Mouse (Mus musculus) kidney, embryonic 14.5 days (tissue): ENCODE measurements around the gene Aven. TPM values are rescaled to one million over a fixed set of nuclear protein-coding genes. Genes with fewer than 3 reads are reported as not detected.

Experiments used
- ATAC-seq: fragments of 200-750 bp; cut with Nextera tagmentation; 2 replicates; pipeline ENCODE4 v1.8.0; 2017; ENCODE audit warnings: moderate number of reproducible peaks, mild to moderate bottlenecking, moderate TSS enrichment, moderate library complexity; ENCODE audit not compliant: low FRiP score, low TSS enrichment
- H3K27ac ChIP-seq: fragments of 300-500 bp; sonication (generic); 2 replicates; pipeline ENCODE4 v1.5.1; 2014; ENCODE audit warnings: low read depth, mild to moderate bottlenecking, low read length, moderate library complexity, mixed read lengths
- H3K27me3 ChIP-seq: fragments of 300-500 bp; sonication (generic); 2 replicates; pipeline ENCODE4 v1.6.1; 2014; ENCODE audit warnings: mild to moderate bottlenecking, low read length; ENCODE audit not compliant: control insufficient read depth, insufficient read depth
- H3K36me3 ChIP-seq: fragments of 300-500 bp; sonication (generic); 2 replicates; pipeline ENCODE4 v1.6.1; 2014; ENCODE audit warnings: low read length, mixed read lengths; ENCODE audit not compliant: control insufficient read depth, insufficient read depth
- H3K4me1 ChIP-seq: fragments of 300-500 bp; sonication (generic); 2 replicates; pipeline ENCODE4 v1.6.1; 2014; ENCODE audit warnings: low read length, mixed read lengths; ENCODE audit not compliant: control insufficient read depth, insufficient read depth
- H3K4me2 ChIP-seq: fragments of 300-500 bp; sonication (generic); replicated peaks from 2 replicates; pipeline ENCODE4 v1.6.1; 2014; ENCODE audit warnings: low read depth, mild to moderate bottlenecking, low read length
- H3K4me3 ChIP-seq: fragments of 300-500 bp; sonication (generic); 2 replicates; pipeline ENCODE4 v1.5.1; 2014; ENCODE audit warnings: mild to moderate bottlenecking, low read length
- H3K9ac ChIP-seq: fragments of 300-500 bp; sonication (generic); 2 replicates; pipeline ENCODE4 v1.6.1; 2014; ENCODE audit warnings: low read depth, mild to moderate bottlenecking, low read length, moderate library complexity
- H3K9me3 ChIP-seq: fragments of 300-500 bp; sonication (generic); 2 replicates; pipeline ENCODE4 v1.6.1; 2016; ENCODE audit warnings: low read length; ENCODE audit not compliant: control insufficient read depth
- WGBS: fragments of 180-500 bp; shearing (Covaris S2); extraction: QIAGEN DNeasy Blood & Tissue Kit; methylation state at CpG from one replicate; pipeline ENCODE4 v1.1.7; 2014; 5-methylcytosine and 5-hydroxymethylcytosine counted together
- polyA plus RNA-seq: library from polyadenylated mRNA; unstranded; fragments of >200 nt; fragmentation: Nextera tagmentation; extraction: Ambion mirVana; gene quantifications from 2 replicates; pipeline ENCODE4 v1.2.1, GENCODE M21; 2014

Gene Aven
- polyA plus RNA-seq, 1 experiment from 2014 or later: 10.9 TPM

DNA sequence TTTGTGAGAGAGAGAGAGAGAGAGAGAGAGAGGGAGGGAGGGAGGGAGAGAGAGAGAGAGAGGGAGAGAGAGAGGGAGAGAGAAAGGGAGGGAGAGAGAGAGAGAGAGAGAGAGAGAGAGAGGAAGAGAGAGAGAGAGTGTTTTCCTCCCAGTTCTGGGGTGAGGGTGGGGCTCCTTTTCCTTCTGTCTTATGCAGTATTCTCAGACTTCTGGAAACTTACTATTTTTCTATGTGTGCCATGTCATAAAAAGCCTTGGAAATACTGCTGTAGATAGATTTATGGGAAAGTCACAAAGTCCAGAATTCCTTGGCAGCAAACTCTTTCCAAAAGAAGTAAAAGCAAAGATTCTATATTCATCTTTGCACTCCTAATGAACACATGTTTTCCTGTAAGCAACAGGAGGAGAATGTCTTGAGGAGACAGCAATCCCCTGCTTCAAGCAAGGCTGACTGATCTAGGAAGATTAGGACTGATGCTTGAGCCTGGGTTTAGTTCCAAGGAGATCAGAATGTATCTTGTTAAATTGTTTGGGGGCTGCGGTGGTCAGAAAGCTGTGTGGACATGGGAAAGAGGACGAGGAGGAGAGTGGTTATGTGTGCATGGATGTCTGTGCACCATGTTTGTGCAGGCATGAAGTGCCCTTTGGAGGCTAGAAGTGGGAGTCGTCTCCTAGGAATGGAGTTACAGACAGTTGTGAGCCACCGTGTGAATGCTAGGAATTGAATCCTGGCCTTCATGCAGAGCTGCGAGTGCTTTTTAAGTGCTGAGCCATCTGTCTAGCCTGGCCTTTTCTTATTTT lies 10.0 kb upstream of the Aven start:
- no peaks in the 10 kb centered on the region for H3K27me3 ChIP-seq
- H3K4me2 ChIP-seq: no peak overlapping the region
- no peak overlapping the region for H3K9ac ChIP-seq
- peak; percentile 57; the same call in 1 of the 2 replicates for ATAC-seq
- 56% methylated on average over 5 of the region's 5 CpGs for WGBS
- no peaks in the 10 kb centered on the region for H3K9me3 ChIP-seq
- no peak overlapping the region for H3K4me3 ChIP-seq
- H3K4me1 ChIP-seq: no peaks in the 10 kb centered on the region
- H3K27ac ChIP-seq: peak overlapping the region; percentile 71; the same call in 1 of the 2 replicates
- H3K36me3 ChIP-seq: no peaks in the 10 kb centered on the region

DNA sequence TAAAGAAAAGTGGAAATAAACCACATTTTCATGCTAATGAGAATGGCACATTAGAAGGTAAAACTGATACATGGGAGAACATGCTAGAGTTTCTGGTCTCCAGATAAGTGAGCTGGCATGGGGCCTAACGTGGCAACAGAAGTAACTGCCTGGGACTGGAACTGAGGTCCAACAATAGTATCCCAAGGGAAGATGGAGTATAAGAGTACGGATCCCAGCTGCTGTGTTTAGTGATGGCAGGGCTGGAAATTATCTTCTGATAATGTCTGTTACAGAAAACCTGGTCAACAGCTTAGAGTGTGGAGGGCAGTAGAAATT lies 9.5 kb upstream of the Aven start:
- Histone ChIP-seq H3K27me3 (no peaks in the 10 kb centered on the region), H3K4me2 (no peak overlapping the region), H3K36me3 (no peaks in the 10 kb centered on the region), H3K9me3 (no peaks in the 10 kb centered on the region), H3K4me1 (no peaks in the 10 kb centered on the region), H3K9ac (no peak overlapping the region), H3K27ac (peak overlapping the region; percentile 71; the same call in 1 of the 2 replicates), H3K4me3 (no peak overlapping the region)
- WGBS: 55% methylated on average over 2 of the region's 2 CpGs
- no peak for ATAC-seq

DNA sequence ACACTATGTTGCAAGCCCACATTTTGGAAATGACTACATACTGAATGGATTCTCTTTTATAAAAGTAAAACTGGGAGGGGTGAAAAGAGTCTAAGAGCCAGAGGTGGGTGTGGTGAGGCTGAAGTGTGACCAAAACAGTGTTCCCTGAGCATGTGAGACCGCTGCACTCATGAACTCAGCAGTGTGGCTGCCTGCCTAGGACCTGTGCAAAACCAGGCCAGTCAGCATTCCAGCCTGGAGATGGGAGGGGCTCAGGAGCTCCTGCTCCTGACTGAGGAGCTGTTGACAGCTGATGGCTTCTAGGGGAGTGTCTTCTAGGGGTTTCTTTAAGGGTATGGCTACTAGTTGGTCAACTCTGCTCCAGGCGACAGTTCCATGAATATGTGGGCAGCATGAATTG lies 7.9 kb upstream of the Aven start:
- no peaks in the 10 kb centered on the region for H3K4me1 ChIP-seq
- H3K9ac ChIP-seq: no peak overlapping the region
- 63% methylated on average over 2 of the region's 2 CpGs for WGBS
- H3K9me3 ChIP-seq: no peaks in the 10 kb centered on the region
- H3K4me3 ChIP-seq: no peak overlapping the region
- H3K27ac ChIP-seq: no peak overlapping the region
- no peaks in the 10 kb centered on the region for H3K27me3 ChIP-seq
- no peak overlapping the region for H3K4me2 ChIP-seq
- H3K36me3 ChIP-seq: no peaks in the 10 kb centered on the region
- no peak for ATAC-seq

DNA sequence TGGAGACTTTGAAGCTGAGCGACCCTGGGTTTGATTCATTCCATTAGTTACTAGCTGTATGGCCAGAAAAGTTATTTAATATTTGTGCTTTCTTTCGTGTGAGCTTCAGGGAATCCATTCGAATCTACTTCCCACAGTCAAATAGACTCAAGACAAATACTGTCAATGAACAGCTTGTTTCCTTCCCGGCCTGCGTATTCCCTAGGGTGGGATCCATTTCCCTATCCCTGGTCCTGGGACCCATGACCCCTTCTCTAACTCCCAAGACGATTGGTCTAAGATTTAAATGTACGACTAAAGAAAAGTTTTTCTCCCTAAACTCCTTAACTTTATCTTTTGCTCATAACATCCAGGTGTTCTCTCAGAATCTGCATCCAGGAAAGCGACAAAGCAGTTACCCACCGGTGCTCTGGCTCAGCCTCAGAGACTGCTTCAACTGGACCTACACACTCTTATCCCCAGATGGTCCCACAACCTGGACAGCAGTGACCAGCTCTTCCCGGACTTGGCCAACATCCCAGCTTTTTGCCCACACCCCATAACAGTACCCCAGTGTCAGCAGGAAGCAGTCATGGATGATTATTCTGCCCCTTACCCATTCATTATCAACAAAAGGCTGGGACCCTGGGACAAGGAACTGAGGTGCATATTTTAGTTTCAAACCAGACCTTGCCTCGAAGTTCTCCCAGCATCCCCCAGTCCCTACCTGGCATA lies 2.1 kb upstream of the Aven start:
- Histone ChIP-seq H3K4me3 (no peak overlapping the region), H3K4me2 (no peak overlapping the region), H3K36me3 (no peaks in the 10 kb centered on the region), H3K27ac (no peak overlapping the region), H3K4me1 (0 out of 2 replicates have a peak, but pooled peaks cover 3% of the 10 kb centered on the region), H3K9ac (no peak overlapping the region), H3K9me3 (no peaks in the 10 kb centered on the region), H3K27me3 (no peaks in the 10 kb centered on the region)
- WGBS: 60% methylated on average over 11 of the region's 11 CpGs
- no peak for ATAC-seq

DNA sequence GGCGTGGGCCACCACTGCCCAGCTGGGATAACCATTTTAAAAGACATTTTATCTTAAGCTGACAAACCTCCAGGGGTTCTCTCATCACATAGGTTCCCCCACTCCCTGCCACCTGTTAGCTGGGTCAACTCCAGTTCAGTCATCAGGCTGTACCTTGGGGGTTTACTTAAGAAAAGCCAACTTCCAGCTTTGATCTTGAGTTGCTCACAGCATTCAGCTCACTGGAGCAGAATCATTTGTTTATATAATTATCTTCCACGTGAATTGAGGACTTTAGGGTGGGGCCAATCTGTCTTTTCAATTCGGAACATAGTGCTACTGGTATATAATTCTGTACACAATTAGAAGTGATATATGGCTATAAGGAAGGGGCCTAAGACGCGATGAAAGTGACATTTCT lies 1.1 kb upstream of the Aven start:
- no peaks in the 10 kb centered on the region for H3K9me3 ChIP-seq
- H3K4me1 ChIP-seq: 0 out of 2 replicates have a peak, but pooled peaks cover 3% of the 10 kb centered on the region
- H3K4me2 ChIP-seq: no peak overlapping the region
- no peaks in the 10 kb centered on the region for H3K27me3 ChIP-seq
- WGBS: 68% methylated on average over 5 of the region's 5 CpGs
- no peak overlapping the region for H3K27ac ChIP-seq
- H3K9ac ChIP-seq: no peak overlapping the region
- no peak overlapping the region for H3K4me3 ChIP-seq
- no peaks in the 10 kb centered on the region for H3K36me3 ChIP-seq
- no peak for ATAC-seq

DNA sequence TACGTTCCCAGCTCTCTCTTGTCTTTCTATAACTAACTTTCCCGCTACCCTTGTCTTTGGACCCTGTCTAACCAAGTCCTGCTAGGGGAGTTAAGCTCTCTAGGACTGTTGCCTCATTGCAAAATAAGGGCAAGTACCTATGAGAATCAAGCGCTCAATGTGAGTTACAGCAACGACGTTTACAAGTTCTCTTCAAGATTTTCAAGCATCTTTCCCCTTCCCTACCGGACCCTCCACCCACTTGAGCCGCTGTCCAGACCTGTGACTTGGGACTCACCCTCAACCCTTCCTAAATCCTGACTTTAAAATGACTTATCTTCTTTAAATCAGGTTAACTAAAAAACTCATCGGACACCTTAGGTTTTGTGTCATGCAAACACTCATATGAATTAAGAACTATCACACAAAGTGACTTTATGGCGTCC lies 321 bp upstream of the Aven start:
- peak; percentile 4; the same call in 1 of the 2 replicates for ATAC-seq
- WGBS: 8% methylated on average over 9 of the region's 9 CpGs
- no peaks in the 10 kb centered on the region for H3K9me3 ChIP-seq
- no peaks in the 10 kb centered on the region for H3K36me3 ChIP-seq
- peak overlapping the region; percentile 99 for H3K27ac ChIP-seq
- H3K4me3 ChIP-seq: peak overlapping the region; percentile 75
- no peaks in the 10 kb centered on the region for H3K27me3 ChIP-seq
- H3K9ac ChIP-seq: peak overlapping the region; percentile 99
- H3K4me2 ChIP-seq: peak overlapping the region; percentile 70
- H3K4me1 ChIP-seq: 0 out of 2 replicates have a peak, but pooled peaks cover 3% of the 10 kb centered on the region

DNA sequence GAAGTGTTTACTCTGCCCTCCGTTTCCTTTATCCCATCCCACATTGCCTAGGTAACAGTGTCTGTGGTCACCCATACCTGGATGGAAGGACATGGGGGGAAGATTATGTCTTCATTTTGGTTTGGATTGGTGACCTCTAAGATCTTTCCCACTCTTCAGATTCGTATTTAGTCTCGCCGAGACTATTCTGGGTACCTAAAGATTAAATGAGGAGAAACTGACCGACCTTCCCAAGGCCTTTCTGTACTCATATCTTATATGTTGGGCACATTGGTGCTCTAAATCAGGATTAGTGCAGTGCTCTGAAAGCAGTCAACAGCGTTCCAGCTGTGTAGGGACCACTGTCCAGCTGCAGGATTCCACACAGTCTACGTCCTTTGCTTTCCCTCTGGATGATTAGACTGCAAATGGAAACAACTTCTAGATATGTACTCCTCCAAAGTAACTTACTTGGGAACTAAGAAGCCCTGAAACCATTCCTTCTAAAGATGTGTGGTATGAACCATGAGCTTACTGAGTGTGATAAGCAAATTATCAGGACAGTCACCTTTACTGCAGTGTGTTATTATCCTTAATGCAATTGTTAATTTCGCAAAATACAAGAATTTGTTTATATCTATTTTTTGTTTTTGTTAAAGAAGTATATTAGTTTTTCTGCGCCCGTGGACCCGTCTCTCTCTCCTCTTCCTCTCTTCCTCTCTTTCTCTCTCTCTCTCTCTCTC lies 936 bp downstream of the Aven start:
- H3K9me3 ChIP-seq: no peaks in the 10 kb centered on the region
- 43% methylated on average over 11 of the region's 11 CpGs for WGBS

DNA sequence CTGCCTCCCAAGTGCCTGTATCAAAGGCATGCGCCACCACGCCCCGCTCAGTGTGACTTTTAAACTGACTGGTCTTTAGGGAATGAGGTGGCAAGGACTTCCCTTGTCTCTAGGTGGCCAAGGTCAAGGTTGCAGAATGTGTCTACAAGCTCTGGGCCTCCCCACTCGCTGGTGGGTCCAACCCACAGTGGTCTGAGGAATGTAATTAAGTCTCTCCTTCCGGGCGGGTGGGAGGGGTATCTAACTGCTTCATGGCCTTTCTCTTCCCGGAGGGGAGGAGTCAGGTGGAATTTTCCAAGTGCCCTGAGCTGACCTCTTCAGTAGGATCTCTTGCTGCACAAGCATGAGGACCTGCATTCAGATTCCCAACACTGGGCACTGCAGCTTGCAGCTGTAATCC lies 5.1 kb downstream of the Aven start:
- WGBS: 61% methylated on average over 7 of the region's 7 CpGs
- H3K36me3 ChIP-seq: no peaks in the 10 kb centered on the region
- H3K9ac ChIP-seq: no peak overlapping the region
- no peak overlapping the region for H3K4me2 ChIP-seq
- H3K27me3 ChIP-seq: no peaks in the 10 kb centered on the region
- no peak for ATAC-seq
- no peak overlapping the region for H3K4me3 ChIP-seq
- H3K9me3 ChIP-seq: no peaks in the 10 kb centered on the region
- peaks cover 3% of the 10 kb centered on the region; the same call in 1 of the 2 replicates for H3K4me1 ChIP-seq
- no peak overlapping the region for H3K27ac ChIP-seq

More for the DNA sequence above, 936 bp downstream of the Aven start:
- Histone ChIP-seq H3K27ac (peak overlapping the region; percentile 99), H3K4me2 (peak overlapping the region; percentile 70), H3K36me3 (no peaks in the 10 kb centered on the region), H3K4me3 (peak overlapping the region; percentile 75), H3K4me1 (peaks cover 5% of the 10 kb centered on the region; the same call in 1 of the 2 replicates), H3K9ac (peak overlapping the region; percentile 99), H3K27me3 (no peaks in the 10 kb centered on the region)
- 0 out of 2 replicates have a peak, but pooled peaks have one; percentile 1 for ATAC-seq
